Mouse (Mus musculus) spleen, adult 2 months (tissue): ENCODE measurements around the gene Fam160b1.

Experiments used
- CTCF ChIP-seq: fragments of 200-500 bp; IDR thresholded peaks from 2 replicates; pipeline ENCODE4 v1.5.1; 2011; ENCODE audit warnings: mild to moderate bottlenecking, inconsistent platforms; ENCODE audit not compliant: insufficient read depth, insufficient read length, insufficient replicate concordance; ENCODE audit errors: extremely low read depth
- POLR2A ChIP-seq: fragments of 200-500 bp; IDR thresholded peaks from 2 replicates; pipeline ENCODE4 v1.6.1; 2011; ENCODE audit warnings: low read depth, low read length, inconsistent platforms

- TF ChIP-seq POLR2A (no peak), CTCF (no peak)
These were observed 64.8 kb downstream of the Fam160b1 start for GRCm38 (mm10) chr19:57425296-57425695.
